Mouse (Mus musculus) heart, postnatal 0 days (tissue): ENCODE data around the gene Gimap3. TPM values are rescaled to one million over a fixed set of nuclear protein-coding genes. Genes with fewer than 3 reads are reported as not detected.

Source experiments
- ATAC-seq: fragments of 200-750 bp; cut with Nextera tagmentation; 2 replicates; pipeline ENCODE4 v1.8.0; 2017; ENCODE audit warnings: low read depth, moderate number of reproducible peaks, moderate library complexity; ENCODE audit not compliant: insufficient read depth
- DNase-seq: peaks from one replicate; pipeline ENCODE4 v3.0.0-alpha.2; 2016; ENCODE audit warnings: low spot score
- H3K27ac ChIP-seq: fragments of 300-500 bp; sonication (generic); 2 replicates; pipeline ENCODE4 v1.5.1; 2014; ENCODE audit warnings: low read depth, mild to moderate bottlenecking
- H3K27me3 ChIP-seq: fragments of 300-500 bp; sonication (generic); 2 replicates; pipeline ENCODE4 v1.6.1; 2014; ENCODE audit warnings: low read length, mixed read lengths; ENCODE audit not compliant: control insufficient read depth, insufficient read depth
- H3K36me3 ChIP-seq: fragments of 300-500 bp; sonication (generic); replicated peaks from 2 replicates; pipeline ENCODE4 v1.6.1; 2014; ENCODE audit warnings: low read length, mixed read lengths; ENCODE audit not compliant: control insufficient read depth, insufficient read depth
- H3K4me1 ChIP-seq: fragments of 300-500 bp; sonication (generic); 2 replicates; pipeline ENCODE4 v1.6.1; 2014; ENCODE audit warnings: antibody characterized with exemption; ENCODE audit not compliant: control insufficient read depth, insufficient read depth
- H3K4me2 ChIP-seq: fragments of 300-500 bp; sonication (generic); 2 replicates; pipeline ENCODE4 v1.6.1; 2014; ENCODE audit warnings: low read depth, mild to moderate bottlenecking, low read length, moderate library complexity
- H3K4me3 ChIP-seq: fragments of 300-500 bp; sonication (generic); 2 replicates; pipeline ENCODE4 v1.5.1; 2014; ENCODE audit warnings: low read depth, low read length
- H3K9ac ChIP-seq: fragments of 300-500 bp; sonication (generic); replicated peaks from 2 replicates; pipeline ENCODE4 v1.6.1; 2014; ENCODE audit warnings: low read depth, low read length, mixed read lengths
- H3K9me3 ChIP-seq: fragments of 300-500 bp; sonication (generic); replicated peaks from 2 replicates; pipeline ENCODE4 v1.6.1; 2016; ENCODE audit warnings: low read length; ENCODE audit not compliant: control insufficient read depth
- CTCF ChIP-seq: IDR thresholded peaks from 2 replicates; pipeline ENCODE4 v1.5.1; 2016; ENCODE audit warnings: antibody characterized with exemption, control low read depth, low read depth
- EP300 ChIP-seq: IDR thresholded peaks from 2 replicates; pipeline ENCODE4 v1.6.1; 2016; ENCODE audit warnings: antibody characterized with exemption, low read depth
- WGBS: fragments of 180-500 bp; shearing (Covaris S2); extraction: QIAGEN DNeasy Blood & Tissue Kit; methylation state at CpG from one replicate; pipeline ENCODE4 v1.1.7; 2014; 5-methylcytosine and 5-hydroxymethylcytosine counted together
- polyA plus RNA-seq: library from polyadenylated mRNA; unstranded; fragments of >200 nt; fragmentation: Nextera tagmentation; extraction: Ambion mirVana; gene quantifications from 2 replicates; pipeline ENCODE4 v1.2.1, GENCODE M21; 2015
- total RNA-seq: library from RNA; depleted of rRNA; stranded (reverse); fragments of >200 nt; gene quantifications from 2 replicates; pipeline ENCODE4 v1.2.3, GENCODE M21; 2014; ENCODE audit warnings: low replicate concordance

Gimap3 gene
- total and polyA plus RNA-seq, 2 experiments from 2014 or later = not detected

DNA sequence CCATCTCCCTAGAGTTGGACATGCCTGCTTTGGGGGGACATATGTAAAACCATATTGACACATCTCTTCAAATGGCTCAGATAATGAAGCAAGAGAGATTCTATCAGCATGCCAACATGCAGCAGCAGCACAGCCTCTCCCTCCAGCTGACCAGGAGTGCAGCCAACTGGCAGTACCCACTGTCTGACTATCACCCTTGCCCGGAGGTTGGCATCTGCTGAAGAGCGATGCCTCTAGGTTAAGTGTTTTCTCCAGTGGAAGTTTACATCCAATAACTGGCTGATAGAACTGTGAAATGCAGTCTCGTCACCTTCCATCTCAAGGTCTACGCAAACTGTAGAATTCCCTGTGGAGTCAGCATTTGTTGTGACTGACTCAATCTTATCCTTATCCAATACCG lies 33.0 kb downstream of the Gimap3 start:
- ATAC-seq (no peak), DNase-seq (no peak)
- TF ChIP-seq EP300 = no peak
- H3K27ac ChIP-seq = no peak overlapping the region
- peaks cover 7% of the 10 kb centered on the region; the same call in 1 of the 2 replicates for H3K4me1 ChIP-seq
- H3K27me3 ChIP-seq = peaks cover 19% of the 10 kb centered on the region
- no peaks in the 10 kb centered on the region for H3K9me3 ChIP-seq
- no peak overlapping the region for H3K9ac ChIP-seq
- H3K4me2 ChIP-seq = no peak overlapping the region
- H3K4me3 ChIP-seq = no peak overlapping the region
- 70% methylated on average over 5 of the region's 5 CpGs for WGBS
- H3K36me3 ChIP-seq = no peaks in the 10 kb centered on the region

DNA sequence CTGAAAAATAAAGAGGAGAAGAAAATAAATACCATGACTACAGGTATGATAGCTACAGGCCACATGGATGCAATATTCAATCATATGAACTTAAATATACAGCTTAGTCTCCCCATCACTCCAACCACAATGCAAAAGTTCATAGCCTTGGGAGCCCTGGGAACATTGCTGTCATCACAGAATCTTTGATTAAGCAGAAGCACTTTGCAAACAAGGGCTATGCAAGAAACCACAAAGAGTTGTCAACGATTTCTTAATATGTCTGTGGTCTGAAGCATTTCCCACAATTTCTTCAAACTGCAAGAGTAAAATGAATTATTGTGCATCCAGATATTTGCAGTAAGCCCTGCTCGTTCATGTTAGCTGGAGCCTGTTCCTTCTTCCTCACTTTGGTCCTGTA lies 33.6 kb downstream of the Gimap3 start:
- DNase-seq (no peak), ATAC-seq (no peak)
- H3K27me3 ChIP-seq = peaks cover 12% of the 10 kb centered on the region; the same call in 1 of the 2 replicates
- H3K9ac ChIP-seq = no peak overlapping the region
- H3K4me2 ChIP-seq = no peak overlapping the region
- TF ChIP-seq EP300 = no peak
- no peak for TF ChIP-seq CTCF
- no peak overlapping the region for H3K4me3 ChIP-seq
- H3K9me3 ChIP-seq = no peaks in the 10 kb centered on the region
- 58% methylated on average over 2 of the region's 2 CpGs for WGBS
- 0 out of 2 replicates have a peak, but pooled peaks cover 5% of the 10 kb centered on the region for H3K4me1 ChIP-seq
- H3K36me3 ChIP-seq = no peaks in the 10 kb centered on the region
- no peak overlapping the region for H3K27ac ChIP-seq

DNA sequence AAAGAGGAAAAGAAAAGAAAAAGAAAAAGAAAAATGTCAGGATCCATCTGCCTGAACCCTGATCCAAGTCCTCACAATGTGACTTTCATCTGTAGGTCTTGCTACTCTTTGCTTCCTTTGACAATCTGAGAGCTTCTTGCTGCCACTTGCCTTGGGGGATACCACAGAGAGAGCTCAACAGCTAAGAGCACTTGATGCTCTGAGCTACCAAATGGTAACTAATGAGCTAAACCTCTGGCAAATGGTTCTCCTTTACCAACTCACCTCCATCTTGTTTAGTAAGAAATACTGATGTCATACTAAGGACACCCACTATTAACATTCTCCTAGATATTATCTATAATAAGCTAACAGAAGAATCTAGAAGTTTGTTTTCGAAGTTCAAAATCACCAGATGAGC lies 37.0 kb downstream of the Gimap3 start:
- Histone ChIP-seq H3K9ac (no peak overlapping the region), H3K27me3 (no peaks in the 10 kb centered on the region), H3K4me3 (no peak overlapping the region), H3K4me1 (no peaks in the 10 kb centered on the region), H3K4me2 (no peak overlapping the region), H3K27ac (no peak overlapping the region), H3K36me3 (no peaks in the 10 kb centered on the region), H3K9me3 (no peaks in the 10 kb centered on the region)
- 77% methylated on average over 1 of the region's 1 CpGs for WGBS
- TF ChIP-seq CTCF (no peak), EP300 (no peak)
- DNase-seq (no peak), ATAC-seq (no peak)

DNA sequence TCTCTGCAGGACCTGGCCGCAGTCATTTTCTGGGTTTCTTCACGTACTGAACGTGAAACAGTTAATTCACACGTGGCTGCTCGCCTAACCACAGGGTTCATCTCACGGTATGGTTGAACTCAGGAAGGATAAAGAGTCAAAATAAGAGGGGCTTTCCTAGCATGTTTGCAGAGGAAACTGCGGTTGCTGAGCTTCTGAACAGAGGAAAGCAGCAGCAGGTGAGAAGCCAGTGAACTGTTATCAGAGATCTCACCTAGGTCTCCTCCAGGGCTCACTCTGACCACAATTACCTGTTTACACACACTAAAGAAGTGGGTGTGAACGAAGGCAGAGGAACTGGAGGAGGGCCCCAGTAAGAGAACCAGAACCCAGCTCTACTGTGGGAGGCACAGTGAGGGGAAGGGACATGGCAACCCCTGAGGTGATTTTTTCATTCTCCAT lies 37.8 kb downstream of the Gimap3 start:
- ATAC-seq (no peak), DNase-seq (no peak)
- TF ChIP-seq CTCF (no peak), EP300 (no peak)
- H3K36me3 ChIP-seq = no peaks in the 10 kb centered on the region
- peak overlapping the region; percentile 26; the same call in 1 of the 2 replicates for H3K27ac ChIP-seq
- H3K9ac ChIP-seq = no peak overlapping the region
- no peaks in the 10 kb centered on the region for H3K27me3 ChIP-seq
- H3K4me1 ChIP-seq = no peaks in the 10 kb centered on the region
- WGBS = 39% methylated on average over 8 of the region's 8 CpGs
- H3K4me2 ChIP-seq = no peak overlapping the region
- H3K9me3 ChIP-seq = no peaks in the 10 kb centered on the region
- H3K4me3 ChIP-seq = no peak overlapping the region

DNA sequence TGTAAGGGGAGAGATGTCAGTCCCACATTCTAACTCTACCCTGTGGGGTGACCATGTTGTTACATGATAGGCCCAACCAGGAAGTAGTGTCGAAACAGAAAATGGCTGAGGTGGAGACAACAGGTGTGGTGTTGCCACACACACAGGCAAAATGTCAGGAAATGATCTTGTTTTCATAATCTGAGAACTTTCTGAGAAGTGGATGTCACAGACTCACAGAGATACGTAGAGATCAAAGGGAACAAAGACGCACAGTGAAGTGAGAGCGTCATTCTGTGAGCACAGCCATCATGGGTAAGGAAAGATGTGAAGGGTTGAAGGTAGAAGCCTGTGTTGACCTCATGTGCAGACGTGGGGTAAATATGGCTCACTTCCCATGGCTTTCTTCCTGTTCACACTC lies 42.9 kb downstream of the Gimap3 start:
- TF ChIP-seq EP300 (no peak), CTCF (no peak)
- 76% methylated on average over 5 of the region's 5 CpGs for WGBS

DNA sequence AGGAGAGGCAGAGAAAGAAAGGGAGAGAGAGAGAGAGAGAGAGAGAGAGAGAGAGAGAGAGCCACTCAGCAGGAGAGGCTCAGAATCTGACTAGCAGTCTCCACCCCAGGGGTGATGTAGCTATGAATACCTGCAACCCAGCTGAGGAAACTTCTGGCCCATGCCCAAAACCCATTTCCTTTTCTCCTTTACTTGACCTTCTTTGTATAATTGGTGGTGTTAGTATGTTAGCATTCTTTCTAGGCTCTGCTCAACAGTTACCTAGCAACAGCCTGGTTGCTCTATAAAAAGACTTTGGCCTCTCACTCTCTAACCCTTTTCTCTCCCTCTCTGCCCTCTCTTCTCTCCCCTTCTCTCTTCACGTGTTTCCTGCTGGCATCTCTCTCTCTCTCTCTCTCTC lies 45.2 kb downstream of the Gimap3 start:
- H3K9me3 ChIP-seq = no peaks in the 10 kb centered on the region
- H3K4me3 ChIP-seq = no peak overlapping the region
- H3K27ac ChIP-seq = no peak overlapping the region
- no peaks in the 10 kb centered on the region for H3K36me3 ChIP-seq
- no peak overlapping the region for H3K9ac ChIP-seq
- DNase-seq (peak; percentile 60), ATAC-seq (peak; percentile 67; the same call in 1 of the 2 replicates)
- H3K4me1 ChIP-seq = peaks cover 9% of the 10 kb centered on the region
- TF ChIP-seq EP300 (no peak), CTCF (no peak)
- no peaks in the 10 kb centered on the region for H3K27me3 ChIP-seq
- H3K4me2 ChIP-seq = no peak overlapping the region; the same call in 1 of the 2 replicates
- 0% methylated on average over 1 of the region's 1 CpGs for WGBS

More for the DNA sequence above, 42.9 kb downstream of the Gimap3 start:
- DNase-seq (no peak), ATAC-seq (no peak)
- H3K4me2 ChIP-seq = no peak overlapping the region
- peaks cover 9% of the 10 kb centered on the region for H3K4me1 ChIP-seq
- no peak overlapping the region for H3K27ac ChIP-seq
- H3K4me3 ChIP-seq = no peak overlapping the region
- H3K27me3 ChIP-seq = no peaks in the 10 kb centered on the region
- no peak overlapping the region for H3K9ac ChIP-seq
- H3K36me3 ChIP-seq = no peaks in the 10 kb centered on the region
- no peaks in the 10 kb centered on the region for H3K9me3 ChIP-seq
